Mouse (Mus musculus): ENCODE results near the gene Epm2aip1. TPM values are rescaled to one million over a fixed set of nuclear protein-coding genes. Genes with fewer than 3 reads are reported as not detected.

The Epm2aip1 gene
- polyA plus RNA-seq, 1 experiment from 2014 or later = 34.0 TPM

DNA sequence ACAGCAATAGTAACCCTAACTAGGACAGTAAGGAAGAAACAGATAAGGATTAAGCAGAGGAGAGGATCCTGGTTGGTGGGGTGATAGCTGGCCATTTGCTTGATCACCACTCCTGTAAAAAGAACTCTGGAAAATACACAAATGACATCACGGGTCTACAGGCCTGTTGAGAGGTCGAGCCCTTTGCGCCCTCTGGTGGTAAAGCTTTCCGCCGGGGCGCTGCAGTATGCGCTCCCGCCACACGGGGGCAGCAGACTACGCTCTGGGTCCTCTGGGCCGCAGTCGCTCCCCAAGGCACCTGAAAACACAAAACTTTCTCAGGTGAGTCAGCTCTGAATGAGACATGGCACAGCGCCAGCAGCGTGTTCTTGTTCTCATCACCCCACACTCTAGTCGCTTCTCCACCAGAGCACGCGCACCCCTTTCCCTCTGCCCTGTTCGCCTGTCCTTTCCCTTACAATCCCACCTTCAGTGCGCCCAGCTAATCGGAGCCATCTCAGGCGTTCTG is 18.2 kb downstream of the Epm2aip1 start:
- WGBS = 18% methylated on average over 21 of the region's 21 CpGs
- H3K27ac ChIP-seq = no peak overlapping the region
- ATAC-seq = peak; percentile 77
- H3K4me1 ChIP-seq = peaks cover 12% of the 10 kb centered on the region
- H3K9ac ChIP-seq = no peak overlapping the region
- no peaks in the 10 kb centered on the region for H3K9me3 ChIP-seq (replicated peaks)
- no peaks in the 10 kb centered on the region for H3K36me3 ChIP-seq (ENCODE audit: poor library complexity, severe bottlenecking)
- peak overlapping the region; percentile 25 for H3K4me2 ChIP-seq
- no peak overlapping the region for H3K4me3 ChIP-seq
- H3K27me3 ChIP-seq = no peaks in the 10 kb centered on the region

DNA sequence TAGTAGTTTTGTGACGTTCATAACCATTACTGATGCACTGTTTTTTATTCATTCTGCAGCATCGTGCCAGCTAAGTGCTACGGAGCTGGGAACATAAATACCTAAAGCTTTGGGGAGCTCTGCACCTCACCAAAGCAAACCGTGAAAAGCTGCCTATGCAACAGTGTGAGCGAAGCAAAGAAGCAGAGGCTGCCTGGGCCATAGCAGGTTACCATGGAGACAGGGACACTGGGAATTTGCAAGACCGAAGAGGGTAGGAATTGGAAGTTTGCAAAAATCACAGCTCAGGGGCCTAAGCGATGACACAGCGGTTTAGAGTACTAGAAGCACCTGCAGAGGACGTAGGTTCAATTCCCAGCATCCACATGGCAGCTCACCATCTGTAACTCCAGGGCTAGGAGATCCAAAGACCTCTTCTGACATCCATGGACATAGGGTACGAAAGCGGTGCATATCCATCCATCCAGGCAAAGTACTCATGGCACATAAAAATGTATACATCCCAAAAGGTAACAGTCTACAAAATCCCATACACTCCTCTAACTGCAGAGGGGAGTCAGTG is 18.9 kb downstream of the Epm2aip1 start:
- WGBS = 73% methylated on average over 11 of the region's 11 CpGs
- no peak for ATAC-seq
- H3K27ac ChIP-seq = no peak overlapping the region

DNA sequence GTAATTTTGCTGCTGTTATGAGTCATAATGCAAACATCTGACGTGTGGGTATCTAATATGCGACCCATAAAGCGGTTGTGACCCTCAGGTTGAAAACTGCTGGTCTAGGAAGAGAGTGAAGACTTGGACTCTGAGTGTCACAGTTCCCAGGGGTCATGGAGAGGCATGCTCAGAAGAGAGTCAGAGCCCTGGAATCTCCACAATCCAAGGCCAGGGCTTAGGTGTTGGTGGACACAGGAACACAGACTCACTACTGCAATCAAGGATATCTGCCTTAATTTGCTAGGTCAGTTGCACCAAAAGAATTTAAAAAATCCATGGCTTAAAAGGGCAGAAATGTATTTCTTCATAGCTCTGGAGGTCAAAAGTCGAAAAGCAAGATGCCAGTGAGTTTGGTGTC is 21.5 kb downstream of the Epm2aip1 start:
- Histone ChIP-seq H3K9ac (no peak overlapping the region), H3K27ac (no peak overlapping the region), H3K4me3 (no peak overlapping the region), H3K36me3 (ENCODE audit: poor library complexity, severe bottlenecking) (no peaks in the 10 kb centered on the region), H3K9me3 (replicated peaks) (no peaks in the 10 kb centered on the region), H3K4me1 (peaks cover 7% of the 10 kb centered on the region; the same call in 1 of the 2 replicates), H3K27me3 (no peaks in the 10 kb centered on the region), H3K4me2 (no peak overlapping the region)
- no peak for ATAC-seq
- WGBS = 88% methylated on average over 4 of the region's 4 CpGs

More for the DNA sequence above, 18.9 kb downstream of the Epm2aip1 start:
- no peak overlapping the region for H3K9ac ChIP-seq
- H3K27me3 ChIP-seq = no peaks in the 10 kb centered on the region
- H3K4me1 ChIP-seq = peaks cover 9% of the 10 kb centered on the region
- H3K36me3 ChIP-seq (ENCODE audit: poor library complexity, severe bottlenecking) = no peaks in the 10 kb centered on the region
- H3K4me2 ChIP-seq = no peak overlapping the region
- H3K4me3 ChIP-seq = no peak overlapping the region
- H3K9me3 ChIP-seq (replicated peaks) = no peaks in the 10 kb centered on the region

DNA sequence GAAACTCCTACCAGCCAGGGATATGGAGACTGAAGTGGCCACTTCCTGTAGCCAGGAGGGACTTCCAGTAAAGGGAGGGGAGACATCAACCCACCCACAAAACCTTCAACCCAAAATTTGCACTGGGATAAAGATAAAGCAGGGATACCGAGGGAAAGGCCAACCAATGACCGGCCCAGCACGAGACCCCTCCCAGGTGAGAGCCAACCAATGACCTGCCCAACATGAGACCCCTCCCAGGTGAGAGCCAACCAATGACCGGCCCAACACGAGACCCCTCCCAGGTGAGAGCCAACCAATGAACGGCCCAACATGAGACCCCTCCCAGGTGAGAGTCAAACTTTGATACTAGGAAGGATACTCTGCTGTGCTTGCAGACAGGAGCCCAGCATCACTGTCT is 23.2 kb downstream of the Epm2aip1 start:
- H3K9ac ChIP-seq = no peak overlapping the region
- H3K4me3 ChIP-seq = no peak overlapping the region
- H3K4me1 ChIP-seq = peaks cover 2% of the 10 kb centered on the region; the same call in 1 of the 2 replicates
- H3K9me3 ChIP-seq (replicated peaks) = no peaks in the 10 kb centered on the region
- H3K27me3 ChIP-seq = no peaks in the 10 kb centered on the region
- ATAC-seq = no peak
- H3K27ac ChIP-seq = no peak overlapping the region
- no peak overlapping the region for H3K4me2 ChIP-seq
- WGBS = 95% methylated on average over 6 of the region's 6 CpGs
- H3K36me3 ChIP-seq (ENCODE audit: poor library complexity, severe bottlenecking) = no peaks in the 10 kb centered on the region

DNA sequence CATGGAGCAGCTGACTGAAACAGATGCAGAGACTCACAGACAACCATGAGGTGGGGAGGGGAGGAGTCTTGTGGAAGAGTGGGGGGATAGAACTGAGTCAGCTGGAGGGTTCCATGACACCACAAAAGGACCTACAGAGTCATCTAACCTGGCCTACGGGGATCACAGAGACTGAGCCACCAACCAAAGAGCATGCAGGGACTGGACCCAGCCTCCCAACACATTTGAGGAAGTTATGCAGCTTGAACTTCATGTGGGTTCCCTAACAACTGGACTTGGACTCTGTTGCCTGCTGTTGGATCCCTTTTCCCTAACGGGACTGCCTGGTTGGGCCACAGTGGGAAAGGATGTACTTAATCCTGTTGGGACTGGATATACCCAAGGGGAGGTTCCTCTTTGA is 23.6 kb downstream of the Epm2aip1 start:
- WGBS = 62% methylated on average over 2 of the region's 2 CpGs
- no peak for ATAC-seq
- no peak overlapping the region for H3K4me2 ChIP-seq
- no peak overlapping the region for H3K9ac ChIP-seq
- no peaks in the 10 kb centered on the region for H3K27me3 ChIP-seq
- no peaks in the 10 kb centered on the region for H3K4me1 ChIP-seq
- H3K4me3 ChIP-seq = no peak overlapping the region
- no peaks in the 10 kb centered on the region for H3K9me3 ChIP-seq (replicated peaks)
- H3K36me3 ChIP-seq (ENCODE audit: poor library complexity, severe bottlenecking) = no peaks in the 10 kb centered on the region
- no peak overlapping the region for H3K27ac ChIP-seq

DNA sequence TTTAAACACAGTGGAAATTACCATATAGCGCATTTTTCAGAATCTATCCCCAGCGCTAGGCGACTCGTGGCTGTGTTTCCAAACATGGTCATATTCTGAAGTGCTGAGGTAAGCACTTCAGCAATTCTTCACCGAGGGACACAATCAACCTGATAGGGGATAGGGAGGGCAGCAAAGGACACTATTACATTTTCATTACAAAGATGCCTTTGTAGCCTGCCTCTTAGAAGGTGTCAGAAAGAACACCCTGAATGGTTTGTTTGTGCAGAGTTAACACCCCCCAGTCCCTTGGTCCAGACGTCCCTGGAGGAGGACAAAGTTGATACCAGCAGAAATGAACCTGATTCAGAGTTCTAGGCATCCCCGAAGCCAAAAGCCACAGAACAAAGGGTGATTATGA is 24.7 kb downstream of the Epm2aip1 start:
- WGBS = 69% methylated on average over 7 of the region's 7 CpGs
- Histone ChIP-seq H3K9me3 (replicated peaks) (no peaks in the 10 kb centered on the region), H3K27ac (no peak overlapping the region), H3K4me2 (no peak overlapping the region), H3K27me3 (no peaks in the 10 kb centered on the region), H3K4me1 (no peaks in the 10 kb centered on the region), H3K4me3 (no peak overlapping the region), H3K36me3 (ENCODE audit: poor library complexity, severe bottlenecking) (no peaks in the 10 kb centered on the region), H3K9ac (no peak overlapping the region)
- no peak for ATAC-seq

DNA sequence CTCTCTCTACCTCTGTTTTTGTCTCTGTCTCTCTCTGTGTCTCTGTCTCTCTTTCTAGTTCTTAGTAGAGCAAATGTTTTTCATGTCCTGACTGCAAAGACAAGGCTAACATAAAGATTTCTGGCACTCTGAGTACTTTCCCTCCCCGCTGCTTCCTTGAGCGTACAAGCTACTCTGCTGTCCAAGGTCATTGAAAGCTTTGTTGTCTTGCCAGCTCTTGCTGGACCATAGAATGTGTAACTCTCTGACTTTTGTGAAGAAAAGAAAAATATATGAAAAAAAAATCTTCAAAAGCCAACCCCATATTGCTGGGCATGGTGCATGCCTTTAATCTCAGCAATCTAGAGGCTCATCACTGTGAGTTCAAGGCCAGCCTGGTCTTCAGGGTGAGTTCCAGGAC is 26.9 kb downstream of the Epm2aip1 start:
- no peak for ATAC-seq
- H3K36me3 ChIP-seq (ENCODE audit: poor library complexity, severe bottlenecking) = no peaks in the 10 kb centered on the region
- H3K9me3 ChIP-seq (replicated peaks) = no peaks in the 10 kb centered on the region
- no peak overlapping the region for H3K9ac ChIP-seq
- WGBS = 77% methylated on average over 2 of the region's 2 CpGs
- no peak overlapping the region for H3K27ac ChIP-seq
- no peak overlapping the region for H3K4me2 ChIP-seq
- H3K4me3 ChIP-seq = no peak overlapping the region
- H3K27me3 ChIP-seq = no peaks in the 10 kb centered on the region
- no peaks in the 10 kb centered on the region for H3K4me1 ChIP-seq

DNA sequence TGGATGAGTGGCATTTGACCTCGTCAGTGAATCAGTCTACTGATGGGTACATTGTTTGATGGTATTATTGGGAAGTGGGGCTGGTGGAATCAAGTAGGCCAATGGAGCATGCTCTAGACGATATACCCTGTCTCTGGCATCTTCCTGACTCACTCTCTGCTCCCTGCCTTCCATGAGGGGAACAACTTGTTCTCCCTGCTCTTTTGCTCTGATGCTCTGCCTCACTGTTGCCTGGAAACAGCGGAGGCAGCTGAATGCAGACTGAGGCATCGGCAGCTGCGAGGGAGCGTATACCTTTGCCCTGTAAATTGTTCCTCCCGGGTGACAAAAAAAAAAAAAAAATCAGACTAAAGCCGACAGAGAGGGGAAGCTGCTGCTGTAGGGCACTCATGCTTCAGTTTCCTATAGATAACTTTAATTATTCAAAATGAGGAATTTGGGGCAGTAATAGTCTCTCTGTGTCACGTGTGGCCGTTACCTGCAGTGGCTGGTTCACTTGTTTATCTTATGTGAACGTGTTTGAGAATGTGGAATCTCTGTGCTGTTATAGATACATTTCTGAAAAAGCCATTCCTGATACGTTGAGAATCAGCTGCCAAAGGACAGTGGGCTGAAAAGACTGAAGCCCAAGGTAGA is 30.6 kb downstream of the Epm2aip1 start:
- 55% methylated on average over 12 of the region's 12 CpGs for WGBS
- no peak overlapping the region for H3K27ac ChIP-seq
- H3K9ac ChIP-seq = no peak overlapping the region
- no peak overlapping the region for H3K4me2 ChIP-seq
- H3K9me3 ChIP-seq (replicated peaks) = no peaks in the 10 kb centered on the region
- no peak for ATAC-seq
- H3K4me1 ChIP-seq = no peaks in the 10 kb centered on the region
- H3K36me3 ChIP-seq (ENCODE audit: poor library complexity, severe bottlenecking) = no peaks in the 10 kb centered on the region
- no peaks in the 10 kb centered on the region for H3K27me3 ChIP-seq
- H3K4me3 ChIP-seq = no peak overlapping the region

DNA sequence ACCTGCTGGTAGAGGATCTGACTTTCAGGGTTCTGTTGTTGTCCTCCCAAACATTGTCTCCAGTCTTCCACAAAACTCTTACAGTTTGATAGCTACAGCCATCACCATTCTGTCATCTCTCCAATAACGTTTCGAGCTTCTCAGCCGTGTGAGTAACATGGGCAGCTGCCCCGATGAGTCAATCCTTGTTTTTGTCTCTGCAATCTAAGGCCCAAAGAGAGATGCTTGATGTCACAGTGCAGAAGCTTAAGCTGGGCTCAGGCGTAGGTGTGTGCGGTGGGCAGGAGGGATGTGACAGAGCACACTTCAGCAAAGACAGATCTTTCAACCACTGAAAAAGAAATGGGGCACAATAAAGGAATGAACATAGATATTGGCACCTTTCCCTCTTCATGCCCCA is 32.3 kb downstream of the Epm2aip1 start:
- H3K36me3 ChIP-seq (ENCODE audit: poor library complexity, severe bottlenecking) = no peaks in the 10 kb centered on the region
- no peak for ATAC-seq
- peaks cover 6% of the 10 kb centered on the region; the same call in 1 of the 2 replicates for H3K27me3 ChIP-seq
- H3K9me3 ChIP-seq (replicated peaks) = no peaks in the 10 kb centered on the region
- no peak overlapping the region for H3K9ac ChIP-seq
- H3K4me1 ChIP-seq = no peaks in the 10 kb centered on the region
- H3K27ac ChIP-seq = no peak overlapping the region
- no peak overlapping the region for H3K4me2 ChIP-seq
- WGBS = 86% methylated on average over 6 of the region's 6 CpGs
- H3K4me3 ChIP-seq = no peak overlapping the region

DNA sequence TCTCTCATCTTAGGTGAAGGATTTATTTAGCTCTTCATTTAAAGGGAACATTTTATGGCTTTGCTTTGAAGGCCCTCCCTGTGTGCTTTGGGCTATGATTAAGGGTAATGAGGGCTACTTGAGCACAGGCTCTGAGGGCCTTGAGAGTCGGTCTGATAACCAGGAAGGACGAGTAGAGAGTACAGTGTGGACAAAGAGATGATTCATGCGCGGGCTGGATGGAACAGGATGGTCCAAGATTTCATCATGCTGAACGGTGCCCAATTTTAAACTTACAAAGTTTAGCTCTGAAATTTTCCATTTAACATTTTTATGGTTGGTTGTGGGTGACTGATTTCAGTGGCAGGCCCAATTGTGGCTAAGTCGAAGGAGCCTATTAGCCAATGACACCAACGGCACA is 34.4 kb downstream of the Epm2aip1 start:
- Histone ChIP-seq H3K4me1 (no peaks in the 10 kb centered on the region), H3K27me3 (peaks cover 27% of the 10 kb centered on the region), H3K36me3 (ENCODE audit: poor library complexity, severe bottlenecking) (no peaks in the 10 kb centered on the region), H3K4me2 (no peak overlapping the region), H3K27ac (no peak overlapping the region), H3K9ac (no peak overlapping the region), H3K4me3 (no peak overlapping the region), H3K9me3 (replicated peaks) (no peaks in the 10 kb centered on the region)
- WGBS = 84% methylated on average over 7 of the region's 7 CpGs
- ATAC-seq = no peak

DNA sequence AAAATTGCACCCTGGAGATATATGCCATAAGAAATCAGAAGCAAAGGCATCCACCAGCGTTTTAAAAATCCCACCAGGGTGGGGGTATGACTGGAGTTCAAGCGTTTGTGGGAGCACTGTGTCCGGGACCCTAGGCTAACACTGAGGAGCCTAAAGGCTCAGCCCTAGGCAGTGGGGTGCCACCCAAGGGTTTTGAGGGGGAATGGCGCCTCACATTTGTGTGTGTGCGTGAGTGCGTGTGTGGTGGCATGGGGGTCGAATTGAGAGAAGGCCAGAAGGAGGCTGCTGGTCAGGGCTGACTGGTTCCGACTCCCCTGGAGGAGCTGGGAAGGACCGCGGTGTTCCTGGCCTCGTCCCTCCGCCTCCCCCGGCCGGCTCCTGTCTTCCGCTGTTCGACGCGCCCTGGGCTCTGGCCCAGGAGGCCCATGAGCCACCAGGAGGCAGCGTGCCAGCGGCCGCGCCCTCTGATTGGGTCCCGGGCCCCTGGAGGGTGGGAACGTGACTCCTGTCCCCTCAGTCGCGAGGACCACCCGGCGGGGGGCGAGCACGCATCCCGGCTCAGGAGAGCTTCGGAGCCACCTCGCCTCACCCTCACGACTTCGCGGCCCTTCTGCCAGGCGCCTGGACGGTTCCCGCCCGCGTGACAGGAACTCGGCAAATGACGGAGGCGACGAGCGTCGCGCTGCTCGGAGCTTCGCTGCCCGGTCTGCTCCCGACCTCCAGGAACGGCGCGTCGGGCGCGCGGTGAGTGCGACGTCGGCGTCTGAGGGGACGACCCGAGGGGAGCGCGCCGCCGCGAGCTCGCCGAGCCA is 39.5 kb downstream of the Epm2aip1 start, which contains the start of gene Trank1:
Gene Trank1 (plus strand): TSS at position 709 of the 812 bp plus-strand sequence.
- Histone ChIP-seq H3K9me3 (replicated peaks) (no peaks in the 10 kb centered on the region), H3K27me3 (peaks cover 68% of the 10 kb centered on the region), H3K9ac (peak within 1 kb of the TSS; percentile 60), H3K27ac (no peak within 1 kb of the TSS), H3K4me1 (peaks cover 16% of the 10 kb centered on the region), H3K4me3 (peak within 1 kb of the TSS; percentile 54), H3K36me3 (ENCODE audit: poor library complexity, severe bottlenecking) (no peaks in the 10 kb centered on the region), H3K4me2 (peak within 1 kb of the TSS; percentile 89)
- peak; percentile 62 for ATAC-seq
- 10% methylated on average over 67 of the region's 72 CpGs for WGBS

DNA sequence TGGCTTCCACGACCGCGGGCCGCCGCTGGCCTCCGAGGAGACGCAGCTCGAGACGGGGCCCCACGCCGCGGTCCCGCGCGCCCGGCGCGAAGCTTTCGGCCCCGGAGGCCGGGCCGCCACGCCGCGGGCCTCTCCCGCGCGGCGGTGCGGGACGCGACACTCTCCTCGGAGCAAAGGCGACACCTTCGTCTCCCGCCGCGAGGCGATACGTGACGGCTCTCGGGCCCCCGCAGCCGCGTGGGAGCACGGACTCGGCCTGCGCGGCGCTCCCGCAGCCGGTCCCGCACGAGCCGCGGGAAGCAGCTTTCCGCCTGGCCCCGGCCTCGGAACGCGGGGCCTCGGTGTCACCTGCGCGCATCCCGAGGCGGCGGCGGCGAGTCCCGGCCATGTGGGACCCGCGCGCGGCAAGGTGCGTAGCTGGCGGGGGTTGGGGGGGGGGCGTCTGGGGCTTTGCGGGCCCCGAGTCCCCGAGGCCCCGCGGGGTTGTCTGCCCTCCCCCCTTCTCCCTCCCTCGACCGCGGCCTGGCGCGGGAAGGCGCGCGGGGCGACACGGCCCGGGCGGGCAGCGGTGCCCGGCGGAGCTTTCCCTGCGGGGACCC is 40.2 kb downstream of the Epm2aip1 start:
- peak overlapping the region; percentile 89 for H3K4me2 ChIP-seq
- peaks cover 16% of the 10 kb centered on the region for H3K4me1 ChIP-seq
- H3K9me3 ChIP-seq (replicated peaks) = no peaks in the 10 kb centered on the region
- peak; percentile 72 for ATAC-seq
- peak overlapping the region; percentile 60 for H3K9ac ChIP-seq
- no peak overlapping the region for H3K27ac ChIP-seq
- H3K27me3 ChIP-seq = peaks cover 70% of the 10 kb centered on the region
- no peaks in the 10 kb centered on the region for H3K36me3 ChIP-seq (ENCODE audit: poor library complexity, severe bottlenecking)
- WGBS = 1% methylated on average over 76 of the region's 98 CpGs
- H3K4me3 ChIP-seq = peak overlapping the region; percentile 54

Measured in forebrain, embryonic 13.5 days (tissue).